Mouse (Mus musculus): ENCODE results near the gene Col4a1.

The Col4a1 gene

DNA sequence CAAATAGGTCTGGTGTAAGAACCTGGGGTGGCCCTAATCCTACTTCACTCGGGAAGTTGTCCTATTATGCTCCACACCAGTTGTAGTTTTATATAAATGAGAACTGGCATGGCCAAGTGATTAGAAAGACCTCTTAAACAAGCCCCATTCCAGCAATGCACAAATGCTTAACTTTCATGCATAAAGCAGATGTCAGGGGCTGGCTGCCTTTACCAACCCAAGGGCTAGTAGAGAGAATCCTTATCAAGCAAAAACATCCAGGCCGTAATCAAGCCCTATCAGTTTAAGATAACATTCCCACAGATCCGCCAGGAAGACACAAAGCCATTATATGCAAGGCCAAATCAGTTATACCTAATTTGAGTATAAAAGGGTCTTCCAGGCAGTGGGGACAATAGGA lies 46.7 kb downstream of the Col4a1 start:
- DNase-seq (ENCODE audit: low spot score): no peak

DNA sequence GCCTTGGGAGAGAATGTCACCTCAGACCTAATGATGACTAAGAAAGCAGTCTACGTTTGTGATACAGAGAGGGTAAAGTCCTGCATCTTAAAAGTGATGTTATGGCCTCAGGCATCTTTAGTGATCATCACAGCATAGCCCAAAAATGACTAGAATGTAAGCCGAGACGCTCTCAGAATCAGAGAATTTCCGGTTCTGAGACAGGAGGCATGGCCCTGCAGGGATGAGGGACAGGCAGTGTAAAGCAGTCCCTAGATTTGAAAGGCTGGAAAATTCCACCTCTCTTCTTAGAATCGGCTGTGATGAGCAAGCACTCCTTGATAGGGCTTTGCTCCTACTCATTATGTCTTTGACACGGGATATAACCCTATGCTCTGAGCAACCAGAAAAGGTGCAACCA lies 48.8 kb downstream of the Col4a1 start:
- no peak for DNase-seq (ENCODE audit: low spot score)

DNA sequence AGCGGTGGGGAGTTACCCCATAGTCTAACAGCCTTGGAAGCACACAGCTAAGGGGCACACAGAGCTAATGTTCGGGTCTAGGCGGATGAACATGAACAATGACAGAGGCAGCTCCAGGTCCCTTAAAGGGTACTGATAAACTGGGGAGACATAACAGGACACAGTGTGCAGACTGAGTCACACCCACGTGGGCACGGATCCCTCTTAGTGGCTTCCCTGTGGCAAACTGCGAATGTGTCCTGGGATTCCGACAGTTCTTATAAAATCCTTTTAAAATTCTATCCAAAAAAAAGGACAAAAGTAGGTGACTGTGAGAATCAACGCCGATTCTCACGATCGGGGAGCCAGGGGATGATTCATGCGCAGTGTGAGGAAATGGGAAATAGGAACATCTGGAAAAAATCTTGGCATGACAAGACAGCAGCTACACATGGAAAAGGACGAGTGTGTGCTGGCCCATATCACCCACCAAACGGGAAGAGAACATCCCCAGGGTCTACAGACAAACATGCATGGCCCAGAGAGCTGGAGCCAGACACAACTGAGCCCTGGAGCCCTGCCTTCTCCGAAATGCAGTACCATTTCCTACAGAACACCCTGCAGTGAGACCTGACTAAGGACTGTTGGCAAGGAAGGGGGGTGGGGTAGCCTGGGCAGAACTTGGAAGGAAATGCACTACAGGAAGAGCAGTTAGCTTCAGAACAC lies 50.4 kb downstream of the Col4a1 start:
- DNase-seq (ENCODE audit: low spot score): no peak

DNA sequence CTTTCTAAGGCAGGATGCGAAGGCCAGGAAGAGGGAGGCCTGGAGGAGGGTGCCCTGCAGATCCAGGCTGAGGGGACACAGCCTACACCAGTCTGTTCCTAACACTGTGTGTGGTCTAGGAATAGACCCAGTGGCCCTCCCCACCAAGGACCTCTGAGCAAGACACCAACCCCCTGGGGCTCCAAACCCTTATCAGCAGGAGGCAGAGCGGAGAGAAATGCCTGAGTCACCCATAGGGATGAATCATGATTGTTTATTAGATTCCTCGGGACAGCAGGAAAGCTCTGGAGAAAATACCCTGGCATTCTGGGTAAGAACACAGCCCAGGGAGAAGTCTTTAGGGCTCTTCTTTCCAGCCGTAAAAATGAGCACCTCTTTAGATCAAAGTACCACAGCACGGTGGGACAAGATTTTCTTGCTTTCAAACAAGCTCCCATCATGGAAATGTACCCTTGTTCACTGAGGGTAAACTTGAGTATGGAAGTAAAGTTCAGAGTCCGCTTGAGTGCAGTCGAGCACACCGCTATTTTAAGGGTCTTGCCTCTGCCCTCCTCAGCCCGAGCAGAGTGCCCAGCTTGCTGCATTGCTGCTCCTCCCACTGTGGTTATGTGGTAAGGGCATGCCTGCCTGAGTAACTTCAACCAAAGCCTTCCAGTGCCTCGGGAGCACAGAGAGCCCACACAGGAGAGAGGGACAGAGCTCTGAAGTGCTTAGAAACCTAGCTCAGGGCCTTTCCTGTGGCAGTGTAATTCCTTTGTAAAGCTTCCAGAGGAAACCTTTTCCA lies 52.6 kb downstream of the Col4a1 start:
- no peak for DNase-seq (ENCODE audit: low spot score)

DNA sequence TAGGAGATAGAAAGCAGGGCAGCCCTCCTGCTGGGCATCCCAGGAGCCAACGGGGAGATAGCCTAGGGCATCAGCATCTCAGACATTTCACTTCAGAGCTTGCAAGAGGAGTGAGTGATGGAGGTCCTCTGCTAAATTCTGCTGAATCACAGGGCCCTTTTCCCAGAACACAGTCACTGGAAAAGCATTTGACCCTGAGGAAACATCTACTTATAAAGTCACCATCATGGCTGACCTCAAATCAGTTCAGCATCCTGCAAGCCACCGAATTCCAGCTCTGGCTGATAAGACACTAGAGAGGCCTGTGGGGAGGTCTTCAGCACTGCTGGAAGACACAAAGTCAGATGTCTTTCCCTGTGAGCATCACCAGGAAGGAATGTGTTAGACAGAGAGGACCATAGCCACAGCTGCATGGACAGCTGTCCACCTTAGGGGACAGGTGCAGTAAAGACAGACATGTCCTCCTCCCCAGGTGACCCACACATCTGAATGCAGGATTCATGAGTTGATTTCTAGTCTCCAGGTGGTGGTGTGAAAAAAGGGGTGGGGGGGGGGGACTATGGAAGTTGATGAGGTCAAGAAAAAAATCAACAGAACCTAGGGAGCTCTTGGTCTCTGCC lies 54.0 kb downstream of the Col4a1 start:
- DNase-seq (ENCODE audit: low spot score): no peak

DNA sequence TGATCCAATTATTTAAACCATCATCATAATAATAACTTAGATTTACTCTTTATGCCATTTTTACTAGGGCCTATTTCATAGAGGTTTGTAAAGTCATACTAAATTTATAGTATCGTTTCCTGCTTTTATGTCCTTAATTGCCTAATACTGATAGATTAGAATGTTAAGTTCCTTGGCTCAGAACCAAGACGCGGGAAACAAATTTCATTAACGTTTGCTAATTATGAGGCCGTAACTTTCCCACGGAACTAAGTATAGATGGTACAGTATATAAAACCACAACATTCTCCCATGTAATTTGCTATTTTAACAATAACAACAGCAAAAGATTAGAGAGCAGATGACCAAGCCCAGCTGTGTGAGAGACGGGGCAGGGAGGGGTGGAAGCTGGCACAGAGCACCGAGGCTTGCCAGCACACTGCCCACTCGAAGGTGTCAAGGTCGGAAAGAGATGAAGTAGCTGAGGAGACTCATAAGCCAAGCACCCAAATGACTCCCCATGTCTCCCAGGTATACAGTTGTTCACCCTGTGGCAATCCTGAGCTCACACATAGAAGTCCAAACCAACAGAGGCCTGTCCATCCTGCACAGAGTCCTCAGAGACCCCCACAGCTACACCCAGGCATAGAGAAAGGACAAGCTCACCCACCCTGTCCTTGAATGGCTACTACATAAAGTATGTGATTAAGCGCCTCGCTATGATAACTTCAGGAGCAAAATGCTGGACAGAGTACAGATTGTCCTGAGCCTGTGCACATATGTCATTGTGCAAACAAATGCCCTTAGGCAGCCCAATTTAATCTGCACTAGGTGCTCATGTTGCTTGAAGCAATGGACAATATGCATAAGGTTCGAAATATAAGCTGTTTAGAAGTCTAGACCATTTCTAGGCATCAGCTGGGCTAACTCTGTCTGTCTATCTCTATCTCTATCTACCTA lies 55.3 kb downstream of the Col4a1 start:
- DNase-seq (ENCODE audit: low spot score): no peak

DNA sequence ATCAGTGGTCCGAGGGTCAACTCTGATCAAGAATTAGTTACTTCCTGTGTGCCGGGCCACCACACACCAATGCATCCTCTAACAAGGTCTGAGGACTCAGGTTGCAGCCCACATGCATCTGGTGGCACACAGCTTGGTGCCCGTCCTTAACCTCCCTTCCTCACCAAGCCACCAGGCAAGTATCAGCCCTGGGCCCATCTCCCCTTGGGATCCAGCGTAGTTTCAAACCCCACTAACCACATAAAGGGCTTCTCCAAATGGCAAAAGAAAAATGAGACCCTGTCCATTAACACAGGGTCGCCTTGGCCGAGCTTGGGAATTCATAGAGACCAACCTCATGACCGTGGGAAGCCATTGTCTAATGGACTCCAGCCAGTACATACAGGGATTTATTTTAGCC lies 56.2 kb downstream of the Col4a1 start:
- no peak for DNase-seq (ENCODE audit: low spot score)

DNA sequence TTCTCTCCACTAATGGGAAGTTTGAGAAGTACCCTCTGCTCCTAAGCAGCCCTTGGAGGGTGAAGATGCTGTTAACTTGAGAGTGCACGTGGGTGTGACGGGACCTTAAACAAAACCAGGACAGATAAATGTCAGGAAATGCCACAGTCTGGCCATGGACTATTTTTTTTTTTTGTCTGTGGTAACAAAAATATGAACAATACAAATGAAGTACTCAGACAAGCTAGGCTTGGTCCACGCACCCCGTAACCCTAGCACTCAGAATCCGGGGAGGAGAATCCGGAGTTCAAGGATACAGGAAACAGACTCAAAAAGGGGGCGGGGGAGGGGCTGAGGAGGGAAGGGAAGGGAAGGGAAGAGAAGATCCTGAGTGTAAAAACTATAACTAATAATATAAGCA lies 56.9 kb downstream of the Col4a1 start:
- DNase-seq (ENCODE audit: low spot score): no peak

DNA sequence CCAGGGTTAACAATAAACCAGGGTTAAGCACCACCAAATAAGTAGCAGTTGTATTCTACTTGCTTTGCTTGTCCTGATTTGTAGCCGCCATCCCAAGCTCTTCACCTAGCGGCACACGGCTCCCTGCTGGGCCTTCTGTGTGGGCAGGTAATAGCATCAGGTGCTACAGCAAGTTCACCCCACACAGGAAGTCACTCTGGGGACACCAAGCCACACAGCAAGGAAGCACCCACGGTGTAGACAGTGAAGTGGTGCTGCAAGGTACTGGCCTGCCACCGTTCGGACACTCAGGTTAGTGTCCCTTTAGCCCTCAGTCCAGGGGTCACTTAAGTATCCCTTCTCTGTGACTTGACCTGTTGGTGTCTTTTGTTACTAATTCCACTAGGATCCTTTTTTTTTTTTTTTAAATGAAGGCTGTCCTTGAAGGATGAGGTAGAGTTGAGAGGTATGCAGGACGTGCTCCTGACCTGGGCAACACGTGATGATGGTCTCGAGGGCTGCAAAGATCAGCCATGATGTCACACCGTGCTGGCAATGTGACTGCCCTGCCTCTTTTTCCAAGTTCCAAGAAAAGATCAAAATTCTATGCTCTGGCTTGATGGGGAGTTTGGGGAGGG lies 57.6 kb downstream of the Col4a1 start:
- DNase-seq (ENCODE audit: low spot score): no peak

DNA sequence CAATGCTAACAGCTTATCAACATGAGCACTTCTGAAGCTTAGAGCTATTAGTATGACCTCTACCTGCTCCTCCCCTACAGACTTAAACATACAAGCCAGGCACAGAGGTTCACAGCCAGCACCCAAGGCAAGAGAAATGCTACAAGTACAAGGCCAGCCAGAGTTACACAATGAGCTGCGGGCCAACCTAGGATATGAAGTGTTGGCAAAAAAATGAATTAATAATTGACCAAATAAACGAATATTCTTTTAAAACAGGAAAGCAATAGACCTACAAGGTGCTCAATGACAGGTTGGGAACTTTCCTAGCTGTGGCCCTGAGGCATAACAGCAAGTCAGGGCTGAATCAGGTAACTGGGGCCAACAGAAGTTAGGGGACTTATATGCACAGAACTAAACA lies 58.1 kb downstream of the Col4a1 start:
- DNase-seq (ENCODE audit: low spot score): no peak

DNA sequence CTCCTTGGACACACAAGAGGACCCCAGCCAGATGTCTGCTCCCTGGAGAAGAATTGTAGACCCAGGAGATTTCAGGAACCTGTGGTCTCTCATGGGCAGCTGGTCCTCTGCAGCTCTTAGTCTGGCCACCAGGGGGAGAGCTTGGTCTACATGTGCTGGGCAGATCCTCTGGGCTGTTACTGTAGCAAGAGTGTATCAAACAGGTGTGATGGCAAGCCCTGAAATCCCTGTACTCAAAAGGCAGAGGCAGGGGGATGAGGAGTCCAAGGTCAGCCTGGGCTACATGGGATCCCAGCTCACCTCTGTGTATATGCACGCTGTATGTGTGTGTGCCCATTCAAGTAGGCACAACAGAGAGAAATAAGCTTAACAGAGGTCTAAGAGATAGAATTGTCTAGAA lies 59.1 kb downstream of the Col4a1 start:
- peak; percentile 91 for DNase-seq (ENCODE audit: low spot score)

DNA sequence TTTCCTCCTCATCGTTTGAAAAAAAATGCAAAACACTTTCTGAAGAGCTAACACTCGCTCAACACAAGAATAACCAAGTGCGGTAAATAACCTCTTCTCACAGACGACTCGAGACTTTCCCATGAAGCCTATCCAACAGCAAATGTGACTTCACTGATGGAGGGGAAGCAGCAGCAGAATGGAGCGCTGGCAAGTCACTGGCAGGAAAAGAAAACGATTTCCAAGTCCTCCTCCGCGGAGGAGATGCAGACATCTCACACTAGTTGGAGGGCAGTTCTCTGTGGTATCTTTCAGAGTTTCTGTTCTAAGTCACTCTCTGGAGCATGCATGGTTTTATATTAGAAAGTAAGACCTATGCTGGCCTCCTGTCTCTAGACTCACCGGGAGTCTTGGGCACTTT lies 59.6 kb downstream of the Col4a1 start:
- DNase-seq (ENCODE audit: low spot score): no peak

DNA sequence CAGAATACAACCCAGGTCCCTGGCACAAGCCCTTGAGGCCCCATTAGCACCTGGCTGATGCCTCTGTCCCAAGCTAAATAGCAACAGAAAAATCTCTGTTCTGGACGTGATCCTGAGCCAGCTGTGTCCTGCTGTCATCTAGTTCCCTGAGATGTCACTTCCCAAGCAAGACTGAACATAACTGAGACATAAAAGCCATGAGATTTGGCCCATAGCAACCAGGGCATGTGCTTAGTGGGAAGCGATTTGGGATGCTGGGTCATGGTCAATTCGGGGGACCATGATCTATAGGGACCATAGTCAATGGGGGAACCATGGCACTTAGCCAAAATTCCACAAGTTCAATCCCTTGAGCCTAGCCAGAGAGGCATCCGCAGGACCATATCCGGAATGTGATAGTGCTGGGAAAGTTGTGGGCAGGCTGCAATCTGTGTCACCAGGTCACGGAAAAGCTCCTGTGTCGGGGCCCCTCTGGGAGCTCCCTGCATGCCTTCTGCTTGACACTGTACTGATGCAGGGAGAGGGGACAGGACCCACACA lies 60.3 kb downstream of the Col4a1 start:
- DNase-seq (ENCODE audit: low spot score): no peak

DNA sequence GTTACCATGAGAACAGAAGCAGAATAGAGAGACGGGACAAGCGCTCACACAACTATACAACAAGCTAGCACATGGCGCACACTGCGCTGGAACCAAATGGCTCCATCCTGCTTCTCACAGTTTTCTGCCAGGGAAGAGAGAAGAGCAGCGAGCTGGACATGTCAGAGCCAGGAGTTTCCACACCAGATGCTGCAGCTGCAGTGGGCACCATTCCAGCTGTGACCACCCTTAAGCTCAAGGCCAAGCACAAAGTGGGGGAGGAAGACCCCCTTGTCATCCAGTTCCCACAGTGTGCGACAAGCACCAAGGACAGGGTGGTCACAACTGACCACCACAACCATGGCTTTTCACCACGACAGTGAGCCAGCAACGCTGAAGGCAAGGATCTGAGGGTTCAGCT lies 62.5 kb downstream of the Col4a1 start:
- no peak for DNase-seq (ENCODE audit: low spot score)

DNA sequence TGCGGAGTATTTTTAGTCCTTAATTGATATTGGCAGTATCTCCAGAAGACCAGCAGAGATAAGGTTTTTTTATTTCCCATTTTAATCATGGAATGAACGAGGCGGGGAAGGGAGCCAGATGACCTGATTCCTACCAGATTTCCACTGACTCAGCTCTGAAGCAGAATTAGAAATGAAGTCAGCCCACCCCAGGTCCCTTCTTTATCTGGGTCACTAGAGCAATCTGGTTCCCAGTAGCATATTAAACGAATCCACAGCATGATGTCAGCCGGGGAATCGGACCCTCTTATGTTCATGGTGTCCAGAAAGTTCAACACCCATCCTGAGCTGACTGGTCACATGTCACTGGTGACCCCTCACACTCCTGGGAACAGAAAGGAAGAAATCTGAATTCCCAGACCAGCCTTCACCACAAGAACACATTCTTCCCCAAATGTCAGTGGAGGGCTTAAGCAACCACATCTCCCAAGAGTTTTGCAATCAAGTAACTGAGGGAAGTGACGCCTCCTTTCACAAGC lies 63.0 kb downstream of the Col4a1 start:
- DNase-seq (ENCODE audit: low spot score): no peak

DNA sequence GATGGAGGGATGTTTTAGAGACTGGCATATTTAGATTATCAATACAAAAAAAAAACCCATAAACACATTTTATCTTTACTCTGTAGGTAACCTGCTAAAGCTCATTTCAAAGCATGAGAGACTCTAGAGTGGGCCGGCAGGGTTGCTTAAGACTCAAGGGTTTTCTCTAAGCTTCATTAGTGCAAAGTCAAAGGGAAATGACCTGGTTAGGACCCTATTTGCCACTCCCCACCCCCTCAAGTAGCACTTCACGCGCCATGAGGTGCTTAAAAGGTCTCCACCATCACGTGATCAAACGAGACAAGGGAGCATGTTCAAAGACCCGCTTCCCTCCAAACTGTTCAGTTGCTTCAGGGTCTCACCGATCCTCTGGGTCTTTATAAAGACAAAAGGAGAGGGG lies 63.9 kb downstream of the Col4a1 start:
- no peak for DNase-seq (ENCODE audit: low spot score)

DNA sequence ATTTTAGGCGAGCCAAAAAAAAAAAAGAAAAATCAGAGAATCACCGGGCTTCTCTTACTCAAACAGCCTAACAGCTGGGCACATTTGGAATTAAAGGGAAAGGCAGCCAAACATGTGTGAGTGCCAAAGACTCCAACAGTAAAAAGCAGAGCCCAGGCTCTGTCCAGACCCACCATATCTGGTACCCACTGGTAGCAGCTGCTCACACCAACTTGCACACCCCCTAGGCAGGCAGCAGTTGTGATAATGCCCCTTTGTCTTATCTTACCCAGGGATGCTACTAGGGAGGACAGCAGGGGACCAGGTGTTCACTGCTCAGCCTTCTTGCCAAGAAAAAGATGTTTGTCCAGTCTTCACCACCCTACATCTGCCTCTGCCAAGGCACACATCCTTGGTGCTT lies 71.1 kb downstream of the Col4a1 start:
- no peak for DNase-seq (ENCODE audit: low spot score)

DNA sequence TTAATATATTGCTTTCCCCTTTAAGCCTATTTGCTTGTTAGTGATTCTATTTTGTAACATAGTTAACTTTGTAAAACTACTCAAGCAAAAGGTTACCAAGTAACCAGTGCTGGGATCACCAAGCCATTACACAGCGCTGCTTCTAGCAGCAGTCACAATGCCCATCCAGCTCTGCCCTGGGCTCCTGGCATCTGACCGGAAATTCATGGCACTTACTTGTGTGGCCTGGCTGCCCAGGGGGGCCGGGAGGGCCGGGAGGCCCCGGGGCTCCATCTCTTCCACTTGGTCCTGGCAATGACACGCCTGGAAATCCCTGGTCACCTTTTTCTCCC lies 77.8 kb downstream of the Col4a1 start:
- no peak for DNase-seq (ENCODE audit: low spot score)

DNA sequence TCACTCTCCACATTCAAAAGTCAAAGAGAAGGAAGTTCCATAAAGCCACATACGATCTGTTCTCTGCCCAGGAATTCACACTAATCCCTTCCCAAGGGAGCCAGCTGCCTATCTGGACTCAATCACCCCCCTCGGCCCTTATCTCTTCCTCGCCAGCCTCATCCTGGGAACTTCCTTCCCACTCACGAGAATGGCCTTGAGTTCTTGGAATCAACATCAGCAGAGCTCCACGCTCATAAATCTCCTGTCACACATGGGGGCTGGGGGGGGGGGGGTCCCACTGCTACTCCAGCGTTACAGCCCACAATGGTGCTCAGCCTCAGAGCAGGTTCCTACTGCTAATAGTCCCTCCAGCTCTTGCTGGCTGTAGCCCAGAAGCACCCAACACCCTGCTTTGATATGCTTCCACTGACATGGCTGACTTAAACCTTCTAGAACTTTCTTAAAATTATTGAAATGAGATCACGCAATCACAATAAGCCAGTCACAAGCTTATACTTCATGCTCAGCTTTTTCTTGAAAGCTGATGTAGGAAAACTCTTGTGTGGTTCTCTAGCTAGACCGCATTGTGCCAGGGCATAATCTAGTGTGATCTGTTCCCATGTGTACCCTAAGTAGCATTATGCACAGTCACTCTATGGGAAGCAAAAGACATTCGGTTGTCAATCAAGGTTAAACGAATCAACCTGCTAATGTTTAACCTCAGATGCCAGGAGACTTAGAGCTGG lies 78.3 kb downstream of the Col4a1 start:
- DNase-seq (ENCODE audit: low spot score): no peak

DNA sequence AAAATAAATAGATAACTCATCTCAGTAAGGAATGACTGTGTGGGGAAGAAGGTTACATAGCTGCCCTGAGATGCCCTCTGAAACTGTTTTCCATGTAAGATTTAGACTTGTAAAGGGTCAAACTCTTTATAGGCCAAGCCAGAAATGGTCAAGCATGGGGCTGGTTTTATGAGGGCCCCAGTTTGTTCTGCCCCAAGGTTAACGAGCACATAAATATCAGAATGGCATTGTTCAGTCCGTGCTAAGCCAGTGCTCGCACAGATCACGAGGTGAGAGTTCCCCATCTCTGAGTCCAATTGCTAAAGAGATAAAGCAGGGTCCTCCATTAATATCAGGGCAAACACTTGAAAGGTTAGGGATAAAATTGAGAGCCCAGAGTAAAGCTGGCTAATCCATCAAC lies 79.6 kb downstream of the Col4a1 start:
- DNase-seq (ENCODE audit: low spot score): no peak

DNA sequence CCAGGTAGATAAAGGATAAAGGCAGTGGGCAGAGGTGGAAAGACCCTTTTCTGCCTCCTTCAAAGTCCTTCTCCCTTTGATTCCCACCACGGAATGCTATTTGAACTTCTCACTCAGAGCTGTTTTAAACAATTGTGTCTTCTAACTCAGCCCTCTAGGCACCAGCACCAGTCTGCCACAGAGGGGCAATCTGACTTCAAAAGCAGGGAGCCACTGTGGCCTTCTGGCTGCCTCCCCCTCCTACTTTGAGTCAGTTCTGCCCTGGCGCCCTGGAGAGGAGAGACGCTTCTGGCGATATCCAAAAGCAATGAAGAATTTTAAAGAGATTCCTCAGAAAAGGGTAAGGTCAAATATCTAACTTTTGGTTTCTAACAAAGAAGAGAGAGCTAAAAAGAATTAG lies 82.3 kb downstream of the Col4a1 start:
- DNase-seq (ENCODE audit: low spot score): no peak
